Mouse (Mus musculus) embryonic facial prominence, embryonic 15.5 days (tissue): ENCODE measurements around the gene Gpr62. TPM values are rescaled to one million over a fixed set of nuclear protein-coding genes. Genes with fewer than 3 reads are reported as not detected.

Experiments
- ATAC-seq: fragments of 200-750 bp; cut with Nextera tagmentation; 2 replicates; pipeline ENCODE4 v1.8.0; 2017; ENCODE audit warnings: low read depth, moderate TSS enrichment; ENCODE audit not compliant: insufficient number of reproducible peaks, low FRiP score, low TSS enrichment
- H3K27ac ChIP-seq: fragments of 300-500 bp; sonication (generic); replicated peaks from 2 replicates; pipeline ENCODE4 v1.5.1; 2015; ENCODE audit warnings: mild to moderate bottlenecking, inconsistent platforms
- H3K27me3 ChIP-seq: fragments of 300-500 bp; sonication (generic); 2 replicates; pipeline ENCODE4 v1.6.1; 2015; ENCODE audit warnings: inconsistent platforms
- H3K36me3 ChIP-seq: fragments of 300-500 bp; sonication (generic); 2 replicates; pipeline ENCODE4 v1.6.1; 2015; ENCODE audit warnings: mild to moderate bottlenecking, inconsistent platforms
- H3K4me1 ChIP-seq: fragments of 300-500 bp; sonication (generic); 2 replicates; pipeline ENCODE4 v1.6.1; 2015; ENCODE audit warnings: inconsistent platforms
- H3K4me2 ChIP-seq: fragments of 300-500 bp; sonication (generic); replicated peaks from 2 replicates; pipeline ENCODE4 v1.6.1; 2015; ENCODE audit warnings: mild to moderate bottlenecking, inconsistent platforms
- H3K4me3 ChIP-seq: fragments of 300-500 bp; sonication (generic); replicated peaks from 2 replicates; pipeline ENCODE4 v1.5.1; 2015; ENCODE audit warnings: mild to moderate bottlenecking, inconsistent platforms
- H3K9ac ChIP-seq: fragments of 300-500 bp; sonication (generic); 2 replicates; pipeline ENCODE4 v1.6.1; 2015; ENCODE audit warnings: inconsistent platforms
- H3K9me3 ChIP-seq: fragments of 300-500 bp; sonication (generic); replicated peaks from 2 replicates; pipeline ENCODE4 v1.6.1; 2016; ENCODE audit warnings: inconsistent platforms
- WGBS: fragments of 180-500 bp; shearing (Covaris S2); methylation state at CpG from one replicate; pipeline ENCODE4 v1.1.7; 2015; 5-methylcytosine and 5-hydroxymethylcytosine counted together
- polyA plus RNA-seq: library from polyadenylated mRNA; unstranded; fragments of >200 nt; fragmentation: Nextera tagmentation; extraction: Ambion mirVana; gene quantifications from 2 replicates; pipeline ENCODE4 v1.2.1, GENCODE M21; 2015

The Gpr62 gene
- polyA plus RNA-seq, 1 experiment from 2014 or later: 0.57 TPM

GRCm38 (mm10) chr9:106454071-106454761 lies 11.5 kb downstream of the Gpr62 start:
- ATAC-seq: peak; percentile 13; the same call in 1 of the 2 replicates
- Histone ChIP-seq H3K27ac (peak overlapping the region; percentile 90), H3K4me1 (peaks cover 84% of the 10 kb centered on the region), H3K36me3 (no peaks in the 10 kb centered on the region), H3K27me3 (no peaks in the 10 kb centered on the region), H3K4me3 (peak overlapping the region; percentile 70), H3K9me3 (no peaks in the 10 kb centered on the region), H3K9ac (peak overlapping the region; percentile 60), H3K4me2 (peak overlapping the region; percentile 89)
- WGBS: 2% methylated on average over 19 of the region's 20 CpGs

- Histone ChIP-seq H3K4me3 (peak within 1 kb of the TSS; percentile 70), H3K4me2 (peak within 1 kb of the TSS; percentile 89), H3K9me3 (no peaks in the 10 kb centered on the region), H3K4me1 (peaks cover 92% of the 10 kb centered on the region), H3K27me3 (no peaks in the 10 kb centered on the region), H3K27ac (peak within 1 kb of the TSS; percentile 90), H3K36me3 (no peaks in the 10 kb centered on the region), H3K9ac (peak within 1 kb of the TSS; percentile 60)
- under 1% methylated on average over 48 of the region's 74 CpGs for WGBS
- peak; percentile 73 for ATAC-seq
Measured at GRCm38 (mm10) chr9:106453271-106454070, 12.3 kb downstream of the Gpr62 start, which contains the start of gene Pcbp4. Gene Pcbp4 (plus strand): TSS chr9:106453291.

GRCm38 (mm10) chr9:106452821-106453220 lies 12.9 kb downstream of the Gpr62 start:
- Histone ChIP-seq H3K36me3 (no peaks in the 10 kb centered on the region), H3K4me3 (peak overlapping the region; percentile 70), H3K4me2 (peak overlapping the region; percentile 89), H3K27ac (0 out of 2 replicates have a peak overlapping the region, but pooled peaks have one; percentile 90), H3K4me1 (peaks cover 92% of the 10 kb centered on the region), H3K9me3 (no peaks in the 10 kb centered on the region), H3K27me3 (no peaks in the 10 kb centered on the region), H3K9ac (no peak overlapping the region)
- no peak for ATAC-seq
- 2% methylated on average over 6 of the region's 7 CpGs for WGBS

GRCm38 (mm10) chr9:106452351-106452750 lies 13.4 kb downstream of the Gpr62 start:
- Histone ChIP-seq H3K27ac (no peak overlapping the region), H3K4me2 (no peak overlapping the region), H3K27me3 (no peaks in the 10 kb centered on the region), H3K36me3 (no peaks in the 10 kb centered on the region), H3K9me3 (no peaks in the 10 kb centered on the region), H3K9ac (no peak overlapping the region), H3K4me3 (0 out of 2 replicates have a peak overlapping the region, but pooled peaks have one; percentile 70), H3K4me1 (peaks cover 91% of the 10 kb centered on the region)
- no peak for ATAC-seq
- WGBS: 33% methylated on average over 6 of the region's 6 CpGs

GRCm38 (mm10) chr9:106451899-106452298 lies 13.8 kb downstream of the Gpr62 start:
- no peak for ATAC-seq
- H3K27me3 ChIP-seq: no peaks in the 10 kb centered on the region
- H3K36me3 ChIP-seq: no peaks in the 10 kb centered on the region
- no peak overlapping the region for H3K4me3 ChIP-seq
- H3K9me3 ChIP-seq: no peaks in the 10 kb centered on the region
- no peak overlapping the region for H3K4me2 ChIP-seq
- H3K27ac ChIP-seq: no peak overlapping the region
- H3K9ac ChIP-seq: no peak overlapping the region
- H3K4me1 ChIP-seq: peaks cover 89% of the 10 kb centered on the region
- WGBS: 49% methylated on average over 2 of the region's 2 CpGs

GRCm38 (mm10) chr9:106451298-106451697 lies 14.4 kb downstream of the Gpr62 start:
- ATAC-seq: no peak
- Histone ChIP-seq H3K27me3 (no peaks in the 10 kb centered on the region), H3K4me3 (no peak overlapping the region), H3K4me1 (peaks cover 89% of the 10 kb centered on the region), H3K9ac (no peak overlapping the region), H3K27ac (no peak overlapping the region), H3K9me3 (no peaks in the 10 kb centered on the region), H3K4me2 (peak overlapping the region; percentile 28; the same call in 1 of the 2 replicates), H3K36me3 (no peaks in the 10 kb centered on the region)
- WGBS: 72% methylated on average over 11 of the region's 11 CpGs

- no peaks in the 10 kb centered on the region for H3K27me3 ChIP-seq
- no peak for ATAC-seq
- no peak overlapping the region; the same call in 1 of the 2 replicates for H3K4me3 ChIP-seq
- H3K27ac ChIP-seq: peak overlapping the region; percentile 66; the same call in 1 of the 2 replicates
- no peak overlapping the region for H3K9ac ChIP-seq
- H3K36me3 ChIP-seq: no peaks in the 10 kb centered on the region
- no peaks in the 10 kb centered on the region for H3K9me3 ChIP-seq
- H3K4me2 ChIP-seq: peak overlapping the region; percentile 28
- H3K4me1 ChIP-seq: peaks cover 89% of the 10 kb centered on the region
- 7% methylated on average over 9 of the region's 9 CpGs for WGBS
Measured at GRCm38 (mm10) chr9:106450661-106451060, 15.1 kb downstream of the Gpr62 start.

- peaks cover 88% of the 10 kb centered on the region for H3K4me1 ChIP-seq
- WGBS: 81% methylated on average over 8 of the region's 8 CpGs
Measured at GRCm38 (mm10) chr9:106449947-106450346, 15.8 kb downstream of the Gpr62 start.

GRCm38 (mm10) chr9:106448498-106449031 lies 17.2 kb downstream of the Gpr62 start:
- ATAC-seq: peak; percentile 50; the same call in 1 of the 2 replicates
- H3K27ac ChIP-seq: peak overlapping the region; percentile 85
- no peaks in the 10 kb centered on the region for H3K27me3 ChIP-seq
- H3K4me3 ChIP-seq: peak overlapping the region; percentile 67
- H3K36me3 ChIP-seq: no peaks in the 10 kb centered on the region
- peaks cover 78% of the 10 kb centered on the region for H3K4me1 ChIP-seq
- peak overlapping the region; percentile 65 for H3K9ac ChIP-seq
- 1% methylated on average over 23 of the region's 23 CpGs for WGBS
- peak overlapping the region; percentile 78 for H3K4me2 ChIP-seq
- no peaks in the 10 kb centered on the region for H3K9me3 ChIP-seq

More at GRCm38 (mm10) chr9:106449947-106450346, 15.8 kb downstream of the Gpr62 start:
- H3K9ac ChIP-seq: peak overlapping the region; percentile 15
- ATAC-seq: no peak
- H3K36me3 ChIP-seq: no peaks in the 10 kb centered on the region
- no peak overlapping the region for H3K4me3 ChIP-seq
- H3K4me2 ChIP-seq: peak overlapping the region; percentile 28; the same call in 1 of the 2 replicates
- H3K9me3 ChIP-seq: no peaks in the 10 kb centered on the region
- peak overlapping the region; percentile 66; the same call in 1 of the 2 replicates for H3K27ac ChIP-seq
- no peaks in the 10 kb centered on the region for H3K27me3 ChIP-seq

- Histone ChIP-seq H3K9ac (no peak overlapping the region), H3K27ac (peak overlapping the region; percentile 85), H3K9me3 (no peaks in the 10 kb centered on the region), H3K4me2 (peak overlapping the region; percentile 78), H3K4me1 (peaks cover 73% of the 10 kb centered on the region), H3K27me3 (no peaks in the 10 kb centered on the region), H3K36me3 (no peaks in the 10 kb centered on the region), H3K4me3 (peak overlapping the region; percentile 67)
- WGBS: 30% methylated on average over 9 of the region's 9 CpGs
- ATAC-seq: 0 out of 2 replicates have a peak, but pooled peaks have one; percentile 2
Measured at GRCm38 (mm10) chr9:106447951-106448350, 17.8 kb downstream of the Gpr62 start.

- under 1% methylated on average over 24 of the region's 24 CpGs for WGBS
- H3K9ac ChIP-seq: peak within 1 kb of the TSS; percentile 65
- peak within 1 kb of the TSS; percentile 78 for H3K4me2 ChIP-seq
- peak within 1 kb of the TSS; percentile 67 for H3K4me3 ChIP-seq
- H3K9me3 ChIP-seq: no peaks in the 10 kb centered on the region
- H3K27me3 ChIP-seq: no peaks in the 10 kb centered on the region
- H3K27ac ChIP-seq: peak within 1 kb of the TSS; percentile 85
- peaks cover 67% of the 10 kb centered on the region for H3K4me1 ChIP-seq
- H3K36me3 ChIP-seq: no peaks in the 10 kb centered on the region
- peak; percentile 89 for ATAC-seq
Measured at GRCm38 (mm10) chr9:106447348-106447747, 18.4 kb downstream of the Gpr62 start, which contains the start of the genes Abhd14b and Abhd14a. Gene Abhd14b (plus strand): TSS chr9:106447459. Gene Abhd14a (minus strand): TSS chr9:106447678.
